Mouse (Mus musculus): ENCODE measurements at regions not wholly inside any gene's neighbourhood (a gene's known extent, or its start where the extent isn't known, plus 50 kb on each side); places are given as distances from the start of the nearest gene placed in this dataset.

- no peak for DNase-seq
These were observed 166.2 kb upstream of the Nampt start for GRCm38 (mm10) chr12:32653096-32653495.

DNA sequence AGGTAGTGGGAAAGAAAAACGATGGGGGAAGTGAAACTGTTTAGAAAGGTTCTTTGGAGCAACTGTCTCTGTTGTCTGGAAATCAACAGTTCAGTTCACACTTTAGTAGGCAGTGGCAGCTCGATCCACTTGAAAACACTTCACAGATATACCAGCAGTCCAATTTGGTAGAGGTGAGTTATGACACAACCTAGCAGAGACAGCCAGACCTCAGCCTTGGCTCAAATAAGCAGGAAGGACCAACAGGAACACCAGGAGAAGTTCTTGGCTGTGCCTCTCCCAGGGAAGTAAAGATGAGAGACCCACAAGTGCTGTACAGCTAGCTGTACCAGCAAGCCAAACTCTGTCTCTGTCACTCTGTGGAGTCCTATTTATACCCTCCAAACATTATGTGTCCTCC, 163.2 kb upstream of the Nampt start:
- no peak for DNase-seq

DNA sequence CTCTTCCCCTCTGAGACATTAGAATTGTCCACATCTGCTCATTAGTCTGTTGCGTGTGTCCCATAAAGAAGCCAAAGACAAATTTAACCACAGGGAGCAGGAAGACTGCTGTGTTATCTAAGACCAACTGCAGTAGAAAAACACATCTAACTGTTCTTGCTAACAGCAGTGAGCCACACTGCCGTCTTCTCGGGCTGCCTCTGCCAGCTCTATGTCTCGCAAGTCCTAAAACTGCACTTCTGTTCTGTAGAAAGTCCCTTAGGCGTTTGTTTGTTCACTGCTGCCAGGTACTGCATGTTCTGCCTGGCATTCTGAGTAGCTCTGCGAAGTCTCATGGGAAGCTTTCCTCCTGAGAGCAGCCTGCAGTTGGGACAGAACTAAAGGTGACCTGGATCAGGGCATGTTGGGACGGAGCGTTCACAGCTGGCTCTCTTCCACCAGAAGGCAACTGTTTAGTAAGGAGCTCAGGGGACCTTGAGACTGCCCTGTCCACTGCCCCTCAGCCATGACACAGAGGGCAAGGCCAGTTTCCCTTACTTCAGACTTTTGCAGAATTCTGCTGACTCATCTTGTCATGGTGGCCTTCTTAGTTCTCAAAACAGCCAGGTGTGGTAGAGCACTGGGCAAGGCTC, 157.4 kb upstream of the Nampt start:
- peak; percentile 67 for DNase-seq

DNA sequence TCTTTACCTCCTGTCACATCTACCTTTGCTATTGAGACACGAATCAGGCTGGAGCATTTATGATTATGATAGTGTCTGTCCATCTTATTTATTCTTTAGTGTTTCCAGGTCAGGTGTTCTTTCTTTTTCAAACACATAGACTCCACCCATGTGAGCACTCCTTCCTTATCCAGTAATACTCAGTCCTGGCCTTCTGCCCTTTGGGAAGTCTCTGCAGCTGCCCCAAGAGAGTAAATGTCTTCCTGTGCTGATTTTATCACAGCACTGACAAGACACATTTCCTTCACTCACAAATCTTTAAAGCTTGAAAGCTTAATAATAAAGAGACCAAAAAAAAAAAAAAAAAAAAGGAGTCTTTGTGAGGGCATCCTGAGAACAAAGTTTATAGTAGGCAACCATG, 153.3 kb upstream of the Nampt start:
- DNase-seq: no peak

DNA sequence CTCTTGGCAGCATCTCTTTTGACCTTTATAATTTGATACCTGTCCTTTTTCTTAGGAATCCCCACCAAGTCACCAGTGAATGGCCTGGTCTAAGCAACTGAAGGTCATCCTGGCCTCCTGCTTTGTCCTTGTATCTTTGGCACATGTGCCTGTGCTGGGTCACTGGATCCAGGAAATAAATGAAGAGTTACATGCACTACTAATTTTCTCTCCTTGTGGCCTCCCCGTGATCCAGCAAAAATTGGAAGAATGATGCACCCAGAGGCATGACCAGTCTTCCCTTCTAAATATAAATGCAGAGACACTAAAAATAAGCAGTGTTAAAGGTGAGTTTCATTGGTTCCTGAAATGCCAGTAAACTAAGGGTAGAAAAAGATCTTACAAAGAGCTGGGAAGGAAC, 141.4 kb upstream of the Nampt start:
- DNase-seq: peak; percentile 37

DNA sequence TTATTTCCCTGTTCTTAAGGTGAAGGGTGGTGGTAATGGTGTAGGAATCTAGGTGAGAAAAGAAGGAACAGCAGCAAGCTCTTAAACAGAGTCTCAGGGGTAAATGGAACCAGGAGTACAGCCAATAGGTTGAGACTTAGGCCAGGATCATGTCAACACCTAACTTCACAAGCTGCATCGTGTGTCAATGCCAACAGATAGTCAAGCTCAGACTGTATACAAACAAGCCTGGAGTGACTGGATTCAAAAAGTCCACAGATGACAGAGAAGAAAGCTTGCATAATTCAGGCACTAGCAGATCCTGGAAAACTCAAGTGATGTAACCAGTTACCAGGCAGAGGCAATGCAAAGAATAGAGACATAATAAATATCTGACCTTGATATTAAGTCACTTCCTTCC, 140.6 kb upstream of the Nampt start:
- no peak for DNase-seq

GRCm38 (mm10) chr12:32681910-32682309, 137.4 kb upstream of the Nampt start:
- DNase-seq: peak; percentile 56

GRCm38 (mm10) chr12:32683375-32683774, 136.0 kb upstream of the Nampt start:
- no peak for DNase-seq

DNA sequence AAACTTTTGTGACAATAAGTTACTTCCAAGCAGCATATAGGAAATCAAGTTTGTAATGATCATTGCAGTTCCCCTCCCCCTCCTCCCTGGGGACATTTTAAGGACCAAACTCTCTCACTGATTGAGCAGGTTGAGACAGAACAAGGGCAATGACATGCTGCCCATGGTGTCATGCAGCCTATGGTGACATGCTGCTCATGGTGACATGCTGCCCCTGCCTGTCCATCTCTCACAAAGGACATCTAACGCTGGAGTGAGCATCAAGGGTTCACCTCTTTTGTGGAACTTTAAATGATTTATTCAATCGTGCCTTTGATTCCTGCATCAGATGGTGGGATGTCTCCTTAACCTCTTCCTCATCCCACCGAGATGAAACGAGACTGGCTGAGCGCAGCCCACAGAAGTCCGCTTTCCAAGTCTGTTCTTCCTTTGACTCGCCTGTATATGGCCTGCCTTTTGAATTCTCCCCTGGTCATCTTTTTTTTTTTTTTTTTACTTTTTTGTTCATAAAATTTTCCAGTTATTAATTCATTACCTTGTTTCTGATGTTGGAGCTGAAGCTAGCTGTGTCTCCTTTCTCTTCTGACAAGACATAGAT, 133.5 kb upstream of the Nampt start:
- no peak for DNase-seq

DNA sequence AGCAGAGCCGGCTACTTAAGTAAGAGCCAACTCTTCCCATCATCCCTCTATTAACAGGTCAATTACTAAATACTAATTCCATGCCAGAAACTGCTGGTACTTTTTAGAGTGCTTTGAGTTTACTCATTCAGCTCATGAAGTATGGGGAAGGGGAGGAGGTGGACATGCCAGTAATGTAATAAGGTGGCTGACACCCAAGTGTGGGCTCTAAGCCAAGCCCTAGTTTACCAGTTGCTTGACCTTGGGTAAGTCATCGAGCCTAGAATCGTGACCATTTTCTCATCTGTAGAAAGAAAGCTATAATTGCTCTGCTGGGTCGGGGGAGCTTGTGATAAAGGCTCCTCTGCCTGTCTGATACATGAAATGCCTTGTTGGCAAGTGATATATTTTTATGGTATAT, 130.0 kb upstream of the Nampt start:
- DNase-seq: peak; percentile 42

GRCm38 (mm10) chr12:32690096-32690495, 129.2 kb upstream of the Nampt start:
- DNase-seq: peak; percentile 61

DNA sequence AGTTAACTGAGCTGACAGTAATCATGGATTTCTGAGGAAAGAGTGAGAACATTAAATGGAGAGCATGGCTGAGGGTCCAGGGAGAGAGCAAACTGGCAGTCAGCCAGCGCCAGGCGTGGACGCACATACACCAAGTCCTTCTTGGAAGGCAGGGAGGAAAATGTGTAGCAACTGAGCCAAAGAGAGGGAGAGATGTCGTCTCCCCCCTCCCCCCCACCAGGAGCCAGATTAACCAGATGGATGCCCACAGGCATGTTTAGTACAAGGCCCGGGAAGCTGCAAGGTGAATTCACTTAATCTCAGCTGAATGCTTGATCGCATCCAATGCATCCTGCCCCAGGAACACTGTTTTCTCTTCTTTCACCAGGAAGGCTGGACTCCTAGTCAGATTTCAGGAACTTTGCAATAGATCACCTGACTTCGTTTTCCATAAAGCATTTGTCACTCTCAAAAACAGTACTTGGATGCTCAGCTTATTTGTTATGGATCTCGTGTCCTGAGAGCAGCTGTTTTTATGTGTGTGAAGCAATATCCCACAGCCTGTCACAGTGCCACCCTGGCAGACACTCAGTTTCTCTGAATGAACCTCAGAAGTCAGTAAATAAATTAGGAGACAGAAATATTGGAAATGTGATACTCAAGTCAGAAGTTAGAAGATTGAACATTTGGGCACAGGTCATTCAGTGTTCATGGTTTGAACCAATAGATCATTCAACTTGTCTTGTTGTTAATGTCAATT, 127.1 kb upstream of the Nampt start:
- no peak for DNase-seq

DNA sequence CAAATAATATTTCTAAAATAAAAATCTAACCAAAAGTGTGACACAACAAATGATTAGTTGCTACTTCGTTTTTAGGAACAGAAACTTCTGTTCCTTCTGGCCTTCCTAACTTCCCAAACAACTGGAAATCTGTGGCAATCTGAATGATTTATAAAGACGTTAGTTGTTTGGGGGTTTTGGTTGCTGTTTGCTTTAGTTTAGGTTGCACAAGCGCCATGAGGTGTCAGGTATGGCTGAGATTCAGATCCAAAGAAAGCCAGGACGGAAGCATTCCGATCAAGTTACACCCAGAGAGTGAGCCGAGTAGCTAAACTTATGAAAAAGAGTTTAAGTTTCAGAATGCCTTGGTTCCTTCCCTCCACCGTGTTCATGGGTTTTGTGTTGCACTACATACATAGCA, 126.4 kb upstream of the Nampt start:
- no peak for DNase-seq

DNA sequence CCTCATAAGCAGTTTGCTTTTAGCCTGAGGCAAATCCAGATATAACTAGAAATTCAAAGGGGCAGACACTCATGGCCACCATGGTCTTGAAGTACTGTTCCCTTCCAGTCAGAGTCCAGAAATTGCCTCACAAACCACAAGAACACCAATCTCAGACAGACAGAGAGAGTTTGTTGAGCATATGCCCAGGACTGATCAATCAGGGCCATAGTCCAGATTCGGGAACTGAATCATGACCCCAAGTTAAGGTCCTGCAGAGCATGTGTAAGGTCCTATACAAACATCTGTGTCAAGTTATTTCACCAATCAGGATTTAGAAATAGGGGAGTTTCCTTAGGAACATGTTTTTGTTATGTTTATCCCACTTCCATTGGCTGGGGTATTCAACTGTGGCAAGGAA, 125.7 kb upstream of the Nampt start:
- DNase-seq: no peak

DNA sequence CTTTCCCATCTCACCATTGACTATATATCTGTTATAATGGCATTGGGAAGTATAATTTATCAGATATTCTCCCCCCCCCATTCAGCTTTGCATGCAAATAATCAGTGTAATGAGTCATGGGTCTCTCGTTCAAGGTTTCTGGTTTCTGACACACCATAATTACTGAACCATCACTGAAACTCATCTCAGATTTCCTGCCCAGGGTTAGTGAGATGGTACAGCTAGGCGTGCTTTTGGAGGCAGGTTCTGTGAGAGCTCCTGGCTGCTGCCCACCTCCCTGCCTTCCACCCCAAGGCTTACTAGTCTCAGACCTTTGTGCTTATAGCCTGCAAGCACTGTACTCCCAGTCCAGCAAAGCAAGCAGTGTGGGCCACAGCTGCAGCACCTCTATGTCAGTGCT, 122.5 kb upstream of the Nampt start:
- no peak for DNase-seq

DNA sequence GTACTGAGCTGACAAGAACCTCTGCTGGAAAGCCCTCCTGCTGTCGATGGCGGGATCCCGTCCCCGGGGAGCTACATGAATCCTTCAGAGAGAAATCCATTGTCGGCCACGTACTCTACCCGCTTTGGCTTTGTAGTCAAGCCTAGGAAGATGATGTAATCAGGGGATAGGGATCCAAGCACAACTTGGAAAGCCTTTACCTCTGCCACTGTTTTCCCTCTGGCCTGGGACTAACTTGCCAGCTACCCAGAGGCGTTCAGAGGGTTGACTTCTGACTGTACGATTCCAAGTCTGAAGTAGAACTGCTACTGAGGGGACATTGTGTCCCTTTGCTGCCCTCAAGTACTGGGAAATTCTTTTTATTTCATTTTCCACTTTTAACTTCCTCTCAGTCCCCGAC, 110.2 kb upstream of the Nampt start:
- no peak for DNase-seq

- peak; percentile 74 for DNase-seq
These were observed 102.0 kb upstream of the Nampt start for GRCm38 (mm10) chr12:32717129-32717921.

DNA sequence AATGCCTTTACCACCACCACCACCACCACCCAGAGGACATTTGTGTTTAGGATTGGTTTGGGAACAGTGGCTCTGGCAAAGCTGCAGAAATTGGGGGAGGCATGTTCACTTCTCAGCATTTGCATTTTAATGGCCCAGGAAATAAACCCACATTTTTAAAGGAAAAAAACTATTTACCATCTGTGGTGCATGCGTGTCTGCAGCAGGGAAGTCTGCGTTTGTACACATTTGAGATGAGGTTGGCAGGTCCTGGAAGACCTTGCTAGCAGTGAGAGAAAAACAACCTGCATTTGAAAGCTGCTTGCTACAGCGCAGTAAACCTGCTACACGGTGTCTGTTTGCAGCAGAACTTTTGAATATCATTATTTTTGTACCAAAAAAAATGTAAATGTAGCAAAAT, 100.1 kb upstream of the Nampt start:
- DNase-seq: no peak

- DNase-seq: peak; percentile 32
These were observed 94.7 kb upstream of the Nampt start for GRCm38 (mm10) chr12:32724451-32725188.

GRCm38 (mm10) chr12:32727539-32727938, 91.8 kb upstream of the Nampt start:
- no peak for DNase-seq

- no peak for DNase-seq
These were observed 90.9 kb upstream of the Nampt start for GRCm38 (mm10) chr12:32728425-32728824.

- DNase-seq: no peak
These were observed 84.1 kb upstream of the Nampt start for GRCm38 (mm10) chr12:32735224-32735623.

- no peak for DNase-seq
These were observed 77.9 kb upstream of the Nampt start for GRCm38 (mm10) chr12:32741465-32741864.
